Mouse (Mus musculus) erythroblast, embryonic 14.5 days (primary cell): Measurements from ENCODE around the gene Rbbp5. TPM values are rescaled to one million over a fixed set of nuclear protein-coding genes. Genes with fewer than 3 reads are reported as not detected.
A peak's percentile ranks its signal among the peaks of the same experiment; 100 is the strongest.
"Not testable (repeated sequence)": the region's sequence is repeated elsewhere in the genome, so short reads cannot be mapped to it uniquely, and the experiment has no call there.

Source experiments
- H3K27me3 ChIP-seq: 2 replicates; pipeline ENCODE4 v1.6.1; 2012; ENCODE audit warnings: inconsistent platforms; ENCODE audit not compliant: control insufficient read depth
- H3K36me3 ChIP-seq: 2 replicates; pipeline ENCODE4 v1.6.1; 2012; ENCODE audit warnings: mild to moderate bottlenecking, inconsistent platforms; ENCODE audit not compliant: control insufficient read depth
- H3K4me1 ChIP-seq: 2 replicates; pipeline ENCODE4 v1.6.1; 2012; ENCODE audit warnings: inconsistent platforms; ENCODE audit not compliant: control insufficient read depth
- H3K4me3 ChIP-seq: replicated peaks from 2 replicates; pipeline ENCODE3; 2012; ENCODE audit warnings: moderate library complexity, mild to moderate bottlenecking, inconsistent platforms
- H3K9me3 ChIP-seq: 2 replicates; pipeline ENCODE4 v1.6.1; 2012; ENCODE audit warnings: low read length, inconsistent platforms, mixed read lengths; ENCODE audit not compliant: control insufficient read depth
- GATA1 ChIP-seq: IDR thresholded peaks from 2 replicates; pipeline ENCODE4 v1.6.1; 2012; ENCODE audit warnings: low read length, inconsistent platforms, mixed read lengths
- TAL1 ChIP-seq: IDR thresholded peaks from 3 replicates; pipeline ENCODE4 v1.6.1; 2012; ENCODE audit warnings: low read length, inconsistent platforms, mixed read lengths
- polyA plus RNA-seq: library from polyadenylated mRNA; stranded (reverse); fragments of >175 nt; gene quantifications from 2 replicates; pipeline ENCODE4 v1.2.3, GENCODE M21; 2012

Gene Rbbp5
- polyA plus RNA-seq, 1 experiment = 0.37 TPM

- Histone ChIP-seq H3K4me3 (no peak overlapping the region), H3K4me1 (no peaks in the 10 kb centered on the region), H3K9me3 (no peaks in the 10 kb centered on the region), H3K27me3 (no peaks in the 10 kb centered on the region), H3K36me3 (peaks cover 35% of the 10 kb centered on the region)
- TF ChIP-seq GATA1 (no peak), TAL1 (no peak)
Observed at GRCm38 (mm10) chr1:132449742-132450141, 27.4 kb upstream of the Rbbp5 start.

GRCm38 (mm10) chr1:132464651-132465050 is 12.5 kb upstream of the Rbbp5 start:
- Histone ChIP-seq H3K27me3 (no peaks in the 10 kb centered on the region), H3K4me1 (no peaks in the 10 kb centered on the region), H3K9me3 (no peaks in the 10 kb centered on the region), H3K4me3 (no peak overlapping the region), H3K36me3 (peaks cover 45% of the 10 kb centered on the region)
- no peak for TF ChIP-seq GATA1

GRCm38 (mm10) chr1:132468926-132469325 is 8.2 kb upstream of the Rbbp5 start:
- no peak overlapping the region for H3K4me3 ChIP-seq
- H3K36me3 ChIP-seq = peaks cover 28% of the 10 kb centered on the region
- H3K4me1 ChIP-seq = peaks cover 3% of the 10 kb centered on the region
- TF ChIP-seq GATA1 = no peak
- no peak for TF ChIP-seq TAL1
- H3K27me3 ChIP-seq = no peaks in the 10 kb centered on the region
- no peaks in the 10 kb centered on the region for H3K9me3 ChIP-seq

- no peak overlapping the region for H3K4me3 ChIP-seq
- no peak for TF ChIP-seq GATA1
- no peak for TF ChIP-seq TAL1
- H3K27me3 ChIP-seq = no peaks in the 10 kb centered on the region
- no peaks in the 10 kb centered on the region for H3K9me3 ChIP-seq
- peaks cover 4% of the 10 kb centered on the region for H3K4me1 ChIP-seq
- peaks cover 22% of the 10 kb centered on the region for H3K36me3 ChIP-seq
Observed at GRCm38 (mm10) chr1:132469519-132469918, 7.6 kb upstream of the Rbbp5 start.

- H3K4me1 ChIP-seq, H3K4me3 ChIP-seq, H3K27me3 ChIP-seq, H3K9me3 ChIP-seq: not testable (repeated sequence)
- peaks cover 18% of the 10 kb centered on the region for H3K36me3 ChIP-seq
Observed at GRCm38 (mm10) chr1:132470031-132470430, 7.1 kb upstream of the Rbbp5 start.

- no peak overlapping the region for H3K4me3 ChIP-seq
- no peak for TF ChIP-seq TAL1
- no peak for TF ChIP-seq GATA1
- H3K9me3 ChIP-seq = no peaks in the 10 kb centered on the region
- H3K27me3 ChIP-seq = no peaks in the 10 kb centered on the region
- H3K36me3 ChIP-seq = peaks cover 10% of the 10 kb centered on the region
- peaks cover 13% of the 10 kb centered on the region for H3K4me1 ChIP-seq
Observed at GRCm38 (mm10) chr1:132471032-132471431, 6.1 kb upstream of the Rbbp5 start.

GRCm38 (mm10) chr1:132471499-132471898 is 5.7 kb upstream of the Rbbp5 start:
- no peaks in the 10 kb centered on the region for H3K9me3 ChIP-seq
- H3K4me1 ChIP-seq = peaks cover 17% of the 10 kb centered on the region
- no peak overlapping the region for H3K4me3 ChIP-seq
- H3K36me3 ChIP-seq = peaks cover 7% of the 10 kb centered on the region
- no peaks in the 10 kb centered on the region for H3K27me3 ChIP-seq
- TF ChIP-seq GATA1 = no peak
- TF ChIP-seq TAL1 = no peak

GRCm38 (mm10) chr1:132472537-132472936 is 4.6 kb upstream of the Rbbp5 start:
- peaks cover 22% of the 10 kb centered on the region for H3K4me1 ChIP-seq
- H3K27me3 ChIP-seq = no peaks in the 10 kb centered on the region
- H3K4me3 ChIP-seq = no peak overlapping the region
- H3K9me3 ChIP-seq = no peaks in the 10 kb centered on the region
- no peak for TF ChIP-seq GATA1
- no peak for TF ChIP-seq TAL1
- peaks cover 2% of the 10 kb centered on the region for H3K36me3 ChIP-seq

GRCm38 (mm10) chr1:132474496-132474895 is 2.7 kb upstream of the Rbbp5 start:
- Histone ChIP-seq H3K4me3 (no peak overlapping the region), H3K4me1 (peaks cover 40% of the 10 kb centered on the region), H3K36me3 (peaks cover 2% of the 10 kb centered on the region), H3K27me3 (no peaks in the 10 kb centered on the region), H3K9me3 (no peaks in the 10 kb centered on the region)
- TF ChIP-seq TAL1 (no peak), GATA1 (no peak)

- Histone ChIP-seq H3K4me3 (peak overlapping the region; percentile 98), H3K27me3 (no peaks in the 10 kb centered on the region), H3K9me3 (no peaks in the 10 kb centered on the region), H3K36me3 (peaks cover 8% of the 10 kb centered on the region), H3K4me1 (peaks cover 48% of the 10 kb centered on the region)
- TF ChIP-seq TAL1 (no peak), GATA1 (no peak)
Observed at GRCm38 (mm10) chr1:132476575-132476927, 614 bp upstream of the Rbbp5 start.
